Comparison of ENCODE assay signal across 30 mouse cellular contexts in genomic region chr5:54827076-54827475, GRCm38 (mm10).
DNase-seq lines count a peak whose midpoint lies in the region; TF ChIP-seq lines count a peak whose summit lies in the region.
"Had no signal": no experiment of that assay in that cellular context is flagged by ENCODE, and none has a peak within 500 bp of the region (broad histone marks: within the 10 kb centered on the region; RNA-seq: fewer than 3 reads in every experiment).

No protein-coding gene starts in this region.

- intact Hi-C loops in heart, adult 2 months (cut with DNase I), result no loop called here
- intact Hi-C loops in left cerebral cortex, adult 2 months (cut with DNase I), result no loop called here

- no peaks in the 10 kb centered on the region for H3K4me1 ChIP-seq in heart, adult 2 months (ENCODE audit: control insufficient read depth, insufficient read depth, low read length)
- no peaks in the 10 kb centered on the region for H3K4me1 ChIP-seq in MEL (ENCODE audit: control insufficient read depth in 1 of 2, insufficient read depth in 2 of 2, low read length in 2 of 2)
- H3K4me1 ChIP-seq: embryonic facial prominence, embryonic 13.5 days; forebrain, embryonic 10.5 days; forebrain, embryonic 15.5 days; heart, embryonic 10.5 days; heart, embryonic 15.5 days; hindbrain, embryonic 12.5 days; liver, embryonic 12.5 days; neural tube, embryonic 12.5 days had no signal

- TF ChIP-seq RAD21 in MEL (IDR thresholded peaks at IDR 0.05; ENCODE audit: low read depth, low read length), result no peak; the same call in 1 of the 2 replicates

- no peaks in the 10 kb centered on the region for H3K27me3 ChIP-seq in heart, adult 2 months (ENCODE audit: control insufficient read depth, insufficient read depth, low read length)
- H3K27me3 ChIP-seq in MEL (ENCODE audit: control insufficient read depth in 1 of 2, insufficient read depth in 2 of 2, low read length in 2 of 2), result no peaks in the 10 kb centered on the region
- H3K27me3 ChIP-seq: embryonic facial prominence, embryonic 13.5 days; forebrain, embryonic 15.5 days; heart, embryonic 15.5 days; hindbrain, embryonic 12.5 days; liver, embryonic 12.5 days; neural tube, embryonic 12.5 days had no signal

- no peak for TF ChIP-seq EP300 in heart, adult 2 months (IDR thresholded peaks at IDR 0.05; ENCODE audit: insufficient read depth, low read depth, low read length)
- TF ChIP-seq EP300 in MEL (IDR thresholded peaks at IDR 0.05; ENCODE audit: low read depth in 1 of 2, low read length in 2 of 2), result no peak

- TF ChIP-seq CTCF in heart, adult 2 months (IDR thresholded peaks at IDR 0.05), result peak; percentile 49
- peak; percentile 2 for TF ChIP-seq CTCF in left cerebral cortex, adult 2 months (IDR thresholded peaks at IDR 0.05)
- peak in 2 of 3 experiments; percentile 8 to 27; a peak in 2 of 6 replicates for TF ChIP-seq CTCF in MEL (IDR thresholded peaks at IDR 0.05 in 2 of 3, conservative IDR thresholded peaks at IDR 0.05 in 1 of 3; ENCODE audit: control insufficient read depth in 1 of 3, insufficient read depth in 1 of 3, low read depth in 2 of 3, low read length in 3 of 3, poor library complexity in 1 of 3, severe bottlenecking in 1 of 3)

- H3K9me3 ChIP-seq in MEL (replicated peaks; ENCODE audit: insufficient read depth, low read length), result no peaks in the 10 kb centered on the region
- H3K9me3 ChIP-seq: embryonic facial prominence, embryonic 13.5 days; forebrain, embryonic 10.5 days; forebrain, embryonic 15.5 days; heart, embryonic 10.5 days; heart, embryonic 15.5 days; hindbrain, embryonic 12.5 days; liver, embryonic 12.5 days; neural tube, embryonic 12.5 days had no signal

- H3K79me2 ChIP-seq in heart, adult 2 months (replicated peaks; ENCODE audit: control insufficient read depth, insufficient read depth, low read length), result no peaks in the 10 kb centered on the region
- H3K79me2 ChIP-seq in MEL (ENCODE audit: control insufficient read depth, insufficient read depth, low read length, poor library complexity), result no peaks in the 10 kb centered on the region

- H3K4me3 ChIP-seq in heart, adult 2 months, result no peak overlapping the region
- H3K4me3 ChIP-seq in left cerebral cortex, adult 2 months, result no peak overlapping the region
- no peak overlapping the region for H3K4me3 ChIP-seq in MEL (ENCODE audit: control insufficient read depth in 1 of 2, insufficient read depth in 1 of 2, low read depth in 2 of 2, low read length in 2 of 2)
- H3K4me3 ChIP-seq: embryonic facial prominence, embryonic 13.5 days; forebrain, embryonic 10.5 days; forebrain, embryonic 15.5 days; heart, embryonic 10.5 days; heart, embryonic 15.5 days; hindbrain, embryonic 12.5 days; liver, embryonic 12.5 days; myocyte; neural tube, embryonic 12.5 days had no signal

- no peaks in the 10 kb centered on the region for H3K36me3 ChIP-seq in heart, adult 2 months (ENCODE audit: control insufficient read depth, insufficient read depth, low read length)
- H3K36me3 ChIP-seq in MEL (ENCODE audit: control insufficient read depth in 1 of 2, insufficient read depth in 2 of 2, low read length in 2 of 2), result no peaks in the 10 kb centered on the region
- H3K36me3 ChIP-seq: embryonic facial prominence, embryonic 13.5 days; forebrain, embryonic 10.5 days; forebrain, embryonic 15.5 days; heart, embryonic 10.5 days; heart, embryonic 15.5 days; hindbrain, embryonic 12.5 days; liver, embryonic 12.5 days; neural tube, embryonic 12.5 days had no signal

- H3K27ac ChIP-seq in heart, adult 2 months, result no peak overlapping the region
- H3K27ac ChIP-seq in left cerebral cortex, adult 2 months, result no peak overlapping the region
- no peak overlapping the region for H3K27ac ChIP-seq in MEL (ENCODE audit: control insufficient read depth, low read depth, low read length)
- H3K27ac ChIP-seq: embryonic facial prominence, embryonic 13.5 days; forebrain, embryonic 10.5 days; forebrain, embryonic 15.5 days; heart, embryonic 10.5 days; heart, embryonic 15.5 days; hindbrain, embryonic 12.5 days; hindbrain, postnatal 0 days; liver, embryonic 12.5 days; neural tube, embryonic 12.5 days had no signal

- no peak for DNase-seq in heart, adult 2 months
- no peak for DNase-seq in heart, adult 18-20 months
- no peak for DNase-seq in left cerebral cortex, adult 2 months (ENCODE audit: extremely low spot score in 1 of 2, low spot score in 2 of 2)
- no peak for DNase-seq in left cerebral cortex, adult 9 months (ENCODE audit: low spot score in 2 of 2)
- peak; percentile 2 for DNase-seq in MEL (ENCODE audit: low read depth, low spot score)
- DNase-seq in yolk sac, embryonic 10.5 days (ENCODE audit: low spot score), result no peak
- DNase-seq in cerebellum, adult 11-12 months, result no peak
- DNase-seq: adrenal gland, postnatal 14 days; B cell, adult 2 months; cerebellum, adult 11 months; cerebellum, adult 9-11 months; heart, postnatal 36 days; kidney, postnatal 36 days; left cerebral cortex, postnatal 4 days; liver, postnatal 0 days; lung, postnatal 36 days; right cerebral cortex, adult 18-20 months; spleen, adult 18-20 months; thymus, adult 18-20 months; thymus, postnatal 25 days had no signal

- no peak overlapping the region for H3K9ac ChIP-seq in heart, adult 2 months (ENCODE audit: low read depth, low read length)
- H3K9ac ChIP-seq in MEL (ENCODE audit: control insufficient read depth, low read depth, low read length, poor library complexity, severe bottlenecking), result no peak overlapping the region
- H3K9ac ChIP-seq: embryonic facial prominence, embryonic 13.5 days; forebrain, embryonic 15.5 days; heart, embryonic 15.5 days; hindbrain, embryonic 12.5 days; liver, embryonic 12.5 days; liver, postnatal 0 days; neural tube, embryonic 12.5 days had no signal

- 74% methylated on average over 2 of the region's 2 CpGs for WGBS in heart, adult 2 months

- no peak for TF ChIP-seq POLR2A in heart, adult 2 months (IDR thresholded peaks at IDR 0.05; ENCODE audit: insufficient read depth, low read depth, low read length)
- TF ChIP-seq POLR2A in MEL (IDR thresholded peaks at IDR 0.05; ENCODE audit: control insufficient read depth in 1 of 2, insufficient read depth in 1 of 2, low read depth in 1 of 2, low read length in 2 of 2, poor library complexity in 1 of 2), result no peak

TF ChIP-seq in MEL, 35 proteins besides CTCF, POLR2A, EP300 and RAD21:
- no peak for TF ChIP-seq ZNF384 (IDR thresholded peaks at IDR 0.05; ENCODE audit: low read depth, low read length)
- no peak for TF ChIP-seq MAX (IDR thresholded peaks at IDR 0.05; ENCODE audit: low read length)
- no peak for TF ChIP-seq TBP (IDR thresholded peaks at IDR 0.05; ENCODE audit: low read depth, low read length)
- no peak for TF ChIP-seq ZMIZ1 (IDR thresholded peaks at IDR 0.05; ENCODE audit: low read depth, low read length)
- no peak for TF ChIP-seq MAFK (IDR thresholded peaks at IDR 0.05; ENCODE audit: borderline replicate concordance, low read depth, low read length)
- TF ChIP-seq SMC3 (IDR thresholded peaks at IDR 0.05; ENCODE audit: low read depth, low read length), result peak; percentile 18; the same call in 1 of the 2 replicates
- TF ChIP-seq JUND (IDR thresholded peaks at IDR 0.05; ENCODE audit: low read depth, low read length), result no peak
